Mouse (Mus musculus) limb, embryonic 12.5 days (tissue): ENCODE data around the gene H2al1a. TPM values are rescaled to one million over a fixed set of nuclear protein-coding genes. Genes with fewer than 3 reads are reported as not detected.
"Not testable (repeated sequence)": the region's sequence is repeated elsewhere in the genome, so short reads cannot be mapped to it uniquely, and the experiment has no call there.

Experiments
- ATAC-seq: fragments of 200-750 bp; cut with Nextera tagmentation; 2 replicates; pipeline ENCODE4 v1.8.0; 2017; ENCODE audit warnings: low read depth, moderate TSS enrichment; ENCODE audit not compliant: insufficient number of reproducible peaks, insufficient read depth, low FRiP score, low TSS enrichment
- H3K27ac ChIP-seq: fragments of 300-500 bp; sonication (generic); 2 replicates; pipeline ENCODE4 v1.5.1; 2016; ENCODE audit warnings: mild to moderate bottlenecking, moderate library complexity
- H3K27me3 ChIP-seq: fragments of 300-500 bp; sonication (generic); 2 replicates; pipeline ENCODE4 v1.6.1; 2016; ENCODE audit warnings: mild to moderate bottlenecking, moderate library complexity
- H3K36me3 ChIP-seq: fragments of 300-500 bp; sonication (generic); 2 replicates; pipeline ENCODE4 v1.6.1; 2016; ENCODE audit warnings: mild to moderate bottlenecking, moderate library complexity
- H3K4me1 ChIP-seq: fragments of 300-500 bp; sonication (generic); replicated peaks from 2 replicates; pipeline ENCODE4 v1.6.1; 2016
- H3K4me2 ChIP-seq: fragments of 300-500 bp; sonication (generic); 2 replicates; pipeline ENCODE4 v1.6.1; 2016; ENCODE audit warnings: mild to moderate bottlenecking, moderate library complexity
- H3K4me3 ChIP-seq: fragments of 300-500 bp; sonication (generic); replicated peaks from 2 replicates; pipeline ENCODE4 v1.5.1; 2016; ENCODE audit warnings: mild to moderate bottlenecking
- H3K9ac ChIP-seq: fragments of 300-500 bp; sonication (generic); replicated peaks from 2 replicates; pipeline ENCODE4 v1.6.1; 2016; ENCODE audit warnings: mild to moderate bottlenecking, moderate library complexity
- H3K9me3 ChIP-seq: fragments of 300-500 bp; sonication (generic); 2 replicates; pipeline ENCODE4 v1.6.1; 2016; ENCODE audit warnings: mild to moderate bottlenecking, moderate library complexity
- WGBS: fragments of 180-500 bp; shearing (Covaris S2); methylation state at CpG from one replicate; pipeline ENCODE4 v1.1.7; 2016; 5-methylcytosine and 5-hydroxymethylcytosine counted together
- polyA plus RNA-seq: library from polyadenylated mRNA; unstranded; fragments of >200 nt; fragmentation: Nextera tagmentation; extraction: Ambion mirVana; gene quantifications from 2 replicates; pipeline ENCODE4 v1.2.1, GENCODE M21; 2016

The H2al1a gene
- polyA plus RNA-seq, result not detected in 2 replicates

GRCm38 (mm10) chrX:11298957-11299356 lies at the start of gene H2al1a:
Gene H2al1a, plus strand, starts transcription at chrX:11299257.
- H3K36me3 ChIP-seq, H3K27ac ChIP-seq, H3K9me3 ChIP-seq, H3K9ac ChIP-seq, H3K4me3 ChIP-seq, H3K4me1 ChIP-seq, ATAC-seq, H3K27me3 ChIP-seq, H3K4me2 ChIP-seq: not testable (repeated sequence)
- no CpG with 5 or more reads among the region's 3 CpGs for WGBS

GRCm38 (mm10) chrX:11250155-11250554 lies 48.9 kb upstream of the H2al1a start:
- H3K4me3 ChIP-seq, result no peak overlapping the region
- peaks cover 30% of the 10 kb centered on the region for H3K27me3 ChIP-seq

GRCm38 (mm10) chrX:11254062-11254461 lies 45.0 kb upstream of the H2al1a start:
- ATAC-seq, result no peak
- peaks cover 44% of the 10 kb centered on the region for H3K27me3 ChIP-seq
- WGBS, result 54% methylated on average over 5 of the region's 5 CpGs

More at GRCm38 (mm10) chrX:11250155-11250554, 48.9 kb upstream of the H2al1a start:
- no peak overlapping the region for H3K27ac ChIP-seq
- no peaks in the 10 kb centered on the region for H3K9me3 ChIP-seq
- H3K4me1 ChIP-seq, result peaks cover 4% of the 10 kb centered on the region
- H3K4me2 ChIP-seq, result no peak overlapping the region
- H3K36me3 ChIP-seq, result no peaks in the 10 kb centered on the region
- no peak overlapping the region for H3K9ac ChIP-seq
- ATAC-seq, result no peak
- WGBS, result 23% methylated on average over 12 of the region's 12 CpGs

GRCm38 (mm10) chrX:11254521-11255207 lies 44.4 kb upstream of the H2al1a start:
- ATAC-seq, result no peak
- peaks cover 19% of the 10 kb centered on the region for H3K4me1 ChIP-seq
- no peaks in the 10 kb centered on the region for H3K36me3 ChIP-seq
- H3K4me2 ChIP-seq, result no peak overlapping the region
- no peak overlapping the region for H3K4me3 ChIP-seq
- no peak overlapping the region for H3K9ac ChIP-seq
- no peaks in the 10 kb centered on the region for H3K9me3 ChIP-seq
- peaks cover 44% of the 10 kb centered on the region for H3K27me3 ChIP-seq
- no peak overlapping the region for H3K27ac ChIP-seq
- 29% methylated on average over 11 of the region's 11 CpGs for WGBS

More at GRCm38 (mm10) chrX:11254062-11254461, 45.0 kb upstream of the H2al1a start:
- Histone ChIP-seq H3K36me3 (no peaks in the 10 kb centered on the region), H3K4me1 (peaks cover 19% of the 10 kb centered on the region), H3K9me3 (no peaks in the 10 kb centered on the region), H3K4me3 (no peak overlapping the region), H3K9ac (no peak overlapping the region), H3K4me2 (no peak overlapping the region), H3K27ac (no peak overlapping the region)

GRCm38 (mm10) chrX:11255564-11256360 lies 43.3 kb upstream of the H2al1a start:
- no peaks in the 10 kb centered on the region for H3K9me3 ChIP-seq
- H3K27ac ChIP-seq, result peak overlapping the region; percentile 41; the same call in 1 of the 2 replicates
- no peaks in the 10 kb centered on the region for H3K36me3 ChIP-seq
- peak; percentile 63 for ATAC-seq
- no peak overlapping the region for H3K4me3 ChIP-seq
- WGBS, result 26% methylated on average over 8 of the region's 8 CpGs
- H3K4me2 ChIP-seq, result no peak overlapping the region
- peaks cover 19% of the 10 kb centered on the region for H3K4me1 ChIP-seq
- no peak overlapping the region for H3K9ac ChIP-seq
- H3K27me3 ChIP-seq, result peaks cover 52% of the 10 kb centered on the region

GRCm38 (mm10) chrX:11264918-11265317 lies 34.1 kb upstream of the H2al1a start:
- Histone ChIP-seq H3K4me2 (no peak overlapping the region), H3K27ac (peak overlapping the region; percentile 29; the same call in 1 of the 2 replicates), H3K9me3 (no peaks in the 10 kb centered on the region), H3K9ac (no peak overlapping the region), H3K4me3 (no peak overlapping the region), H3K4me1 (peaks cover 13% of the 10 kb centered on the region), H3K36me3 (no peaks in the 10 kb centered on the region), H3K27me3 (peaks cover 47% of the 10 kb centered on the region)
- no peak for ATAC-seq
- WGBS, result 45% methylated on average over 8 of the region's 8 CpGs

- no peak overlapping the region for H3K27ac ChIP-seq
- H3K9ac ChIP-seq, result no peak overlapping the region
- peaks cover 49% of the 10 kb centered on the region for H3K27me3 ChIP-seq
- H3K9me3 ChIP-seq, result no peaks in the 10 kb centered on the region
- no peak for ATAC-seq
- 46% methylated on average over 7 of the region's 7 CpGs for WGBS
- no peak overlapping the region for H3K4me3 ChIP-seq
- H3K36me3 ChIP-seq, result no peaks in the 10 kb centered on the region
- peaks cover 13% of the 10 kb centered on the region for H3K4me1 ChIP-seq
- H3K4me2 ChIP-seq, result no peak overlapping the region
Observed at GRCm38 (mm10) chrX:11267791-11268190, 31.3 kb upstream of the H2al1a start.

GRCm38 (mm10) chrX:11269074-11269473 lies 30.0 kb upstream of the H2al1a start:
- H3K4me3 ChIP-seq, result no peak overlapping the region
- H3K36me3 ChIP-seq, result no peaks in the 10 kb centered on the region
- no peak overlapping the region for H3K4me2 ChIP-seq
- WGBS, result 91% methylated on average over 3 of the region's 3 CpGs
- ATAC-seq, result no peak
- H3K9me3 ChIP-seq, result no peaks in the 10 kb centered on the region
- peaks cover 13% of the 10 kb centered on the region for H3K4me1 ChIP-seq
- H3K27me3 ChIP-seq, result peaks cover 44% of the 10 kb centered on the region
- no peak overlapping the region for H3K27ac ChIP-seq
- no peak overlapping the region for H3K9ac ChIP-seq

GRCm38 (mm10) chrX:11273190-11273589 lies 25.9 kb upstream of the H2al1a start:
- H3K27ac ChIP-seq, result no peak overlapping the region
- no peak overlapping the region for H3K4me2 ChIP-seq
- 83% methylated on average over 3 of the region's 3 CpGs for WGBS
- H3K9ac ChIP-seq, result no peak overlapping the region
- no peaks in the 10 kb centered on the region for H3K9me3 ChIP-seq
- H3K27me3 ChIP-seq, result peaks cover 29% of the 10 kb centered on the region
- ATAC-seq, result no peak
- no peak overlapping the region for H3K4me3 ChIP-seq
- no peaks in the 10 kb centered on the region for H3K36me3 ChIP-seq
- peaks cover 2% of the 10 kb centered on the region; the same call in 1 of the 2 replicates for H3K4me1 ChIP-seq

- 83% methylated on average over 6 of the region's 6 CpGs for WGBS
Observed at GRCm38 (mm10) chrX:11277083-11277482, 22.0 kb upstream of the H2al1a start.

GRCm38 (mm10) chrX:11280741-11281140 lies 18.3 kb upstream of the H2al1a start:
- whole genome bisulfite sequencing, result 65% methylated on average over 2 of the region's 2 CpGs
- Histone ChIP-seq H3K9ac (no peak overlapping the region), H3K27ac (no peak overlapping the region), H3K4me3 (no peak overlapping the region), H3K4me1 (no peaks in the 10 kb centered on the region), H3K36me3 (no peaks in the 10 kb centered on the region), H3K4me2 (no peak overlapping the region), H3K9me3 (no peaks in the 10 kb centered on the region), H3K27me3 (peaks cover 21% of the 10 kb centered on the region)
- ATAC-seq, result no peak

More at GRCm38 (mm10) chrX:11277083-11277482, 22.0 kb upstream of the H2al1a start:
- H3K4me3 ChIP-seq, result no peak overlapping the region
- no peak overlapping the region for H3K4me2 ChIP-seq
- no peak overlapping the region for H3K9ac ChIP-seq
- no peaks in the 10 kb centered on the region for H3K36me3 ChIP-seq
- no peaks in the 10 kb centered on the region for H3K9me3 ChIP-seq
- H3K27ac ChIP-seq, result no peak overlapping the region
- H3K4me1 ChIP-seq, result no peaks in the 10 kb centered on the region
- peaks cover 18% of the 10 kb centered on the region for H3K27me3 ChIP-seq
- no peak for ATAC-seq
